Mouse (Mus musculus) forebrain, embryonic 10.5 days (tissue): ENCODE measurements around the gene Rab6b. TPM values are rescaled to one million over a fixed set of nuclear protein-coding genes. Genes with fewer than 3 reads are reported as not detected.

ENCODE experiments used
- DNase-seq: peaks from one replicate; pipeline ENCODE4 v3.0.0-alpha.2; 2017; ENCODE audit warnings: low spot score; ENCODE audit errors: extremely low spot score
- H3K27ac ChIP-seq: fragments of 300-500 bp; sonication (generic); 2 replicates; pipeline ENCODE4 v1.5.1; 2016; ENCODE audit warnings: mild to moderate bottlenecking
- H3K27me3 ChIP-seq: fragments of 300-500 bp; sonication (generic); 2 replicates; pipeline ENCODE4 v1.6.1; 2016; ENCODE audit warnings: mild to moderate bottlenecking; ENCODE audit not compliant: poor library complexity, severe bottlenecking
- H3K36me3 ChIP-seq: fragments of 300-500 bp; sonication (generic); replicated peaks from 2 replicates; pipeline ENCODE4 v1.6.1; 2016; ENCODE audit warnings: mild to moderate bottlenecking, moderate library complexity
- H3K4me1 ChIP-seq: fragments of 300-500 bp; sonication (generic); 2 replicates; pipeline ENCODE4 v1.6.1; 2016
- H3K4me3 ChIP-seq: fragments of 300-500 bp; sonication (generic); 2 replicates; pipeline ENCODE4 v1.5.1; 2016; ENCODE audit warnings: mild to moderate bottlenecking, moderate library complexity
- H3K9me3 ChIP-seq: fragments of 300-500 bp; sonication (generic); 2 replicates; pipeline ENCODE4 v1.6.1; 2016; ENCODE audit warnings: mild to moderate bottlenecking, moderate library complexity
- WGBS: fragments of 180-500 bp; shearing (Covaris S2); methylation state at CpG from one replicate; pipeline ENCODE4 v1.1.7; 2016; 5-methylcytosine and 5-hydroxymethylcytosine counted together
- polyA plus RNA-seq: library from polyadenylated mRNA; unstranded; fragments of >200 nt; fragmentation: Nextera tagmentation; extraction: Ambion mirVana; gene quantifications from 2 replicates; pipeline ENCODE4 v1.2.1, GENCODE M21; 2016

Gene Rab6b
- polyA plus RNA-seq, 1 experiment from 2014 or later: 9.1 TPM

GRCm38 (mm10) chr9:103133493-103134124, 22.0 kb downstream of the Rab6b start:
- Histone ChIP-seq H3K9me3 (no peaks in the 10 kb centered on the region), H3K4me1 (peaks cover 50% of the 10 kb centered on the region), H3K27ac (peak overlapping the region; percentile 71), H3K36me3 (peaks cover 14% of the 10 kb centered on the region), H3K4me3 (no peak overlapping the region), H3K27me3 (no peaks in the 10 kb centered on the region)
- DNase-seq: no peak
- 15% methylated on average over 6 of the region's 6 CpGs for WGBS

- Histone ChIP-seq H3K4me1 (peaks cover 58% of the 10 kb centered on the region), H3K36me3 (peaks cover 5% of the 10 kb centered on the region), H3K4me3 (no peak overlapping the region), H3K9me3 (no peaks in the 10 kb centered on the region), H3K27ac (peak overlapping the region; percentile 71), H3K27me3 (no peaks in the 10 kb centered on the region)
- DNase-seq: no peak
- 62% methylated on average over 9 of the region's 9 CpGs for WGBS
Measured at GRCm38 (mm10) chr9:103134450-103135030, 23.0 kb downstream of the Rab6b start.

- H3K36me3 ChIP-seq: peaks cover 14% of the 10 kb centered on the region; the same call in 1 of the 2 replicates
Measured at GRCm38 (mm10) chr9:103139481-103139880, 27.9 kb downstream of the Rab6b start.

GRCm38 (mm10) chr9:103140384-103140783, 28.8 kb downstream of the Rab6b start:
- Histone ChIP-seq H3K4me1 (peaks cover 55% of the 10 kb centered on the region), H3K4me3 (no peak overlapping the region), H3K36me3 (peaks cover 14% of the 10 kb centered on the region; the same call in 1 of the 2 replicates), H3K27ac (no peak overlapping the region), H3K9me3 (no peaks in the 10 kb centered on the region), H3K27me3 (no peaks in the 10 kb centered on the region)
- DNase-seq: no peak
- WGBS: 88% methylated on average over 6 of the region's 6 CpGs

More at GRCm38 (mm10) chr9:103139481-103139880, 27.9 kb downstream of the Rab6b start:
- Histone ChIP-seq H3K9me3 (no peaks in the 10 kb centered on the region), H3K4me1 (peaks cover 53% of the 10 kb centered on the region), H3K27me3 (no peaks in the 10 kb centered on the region), H3K4me3 (no peak overlapping the region), H3K27ac (0 out of 2 replicates have a peak overlapping the region, but pooled peaks have one; percentile 1)
- WGBS: 79% methylated on average over 6 of the region's 6 CpGs
- no peak for DNase-seq

GRCm38 (mm10) chr9:103141266-103141665, 29.7 kb downstream of the Rab6b start:
- no peaks in the 10 kb centered on the region for H3K9me3 ChIP-seq
- peaks cover 55% of the 10 kb centered on the region for H3K4me1 ChIP-seq
- no peaks in the 10 kb centered on the region for H3K27me3 ChIP-seq
- H3K36me3 ChIP-seq: peaks cover 14% of the 10 kb centered on the region; the same call in 1 of the 2 replicates
- 96% methylated on average over 7 of the region's 7 CpGs for WGBS
- no peak overlapping the region for H3K27ac ChIP-seq
- DNase-seq: no peak
- no peak overlapping the region for H3K4me3 ChIP-seq

GRCm38 (mm10) chr9:103143881-103144280, 32.3 kb downstream of the Rab6b start:
- H3K4me3 ChIP-seq: no peak overlapping the region
- no peaks in the 10 kb centered on the region for H3K9me3 ChIP-seq
- peak overlapping the region; percentile 44; the same call in 1 of the 2 replicates for H3K27ac ChIP-seq
- peaks cover 57% of the 10 kb centered on the region for H3K4me1 ChIP-seq
- no peak for DNase-seq
- H3K27me3 ChIP-seq: no peaks in the 10 kb centered on the region
- WGBS: 65% methylated on average over 4 of the region's 4 CpGs
- H3K36me3 ChIP-seq: peaks cover 14% of the 10 kb centered on the region; the same call in 1 of the 2 replicates

DNA sequence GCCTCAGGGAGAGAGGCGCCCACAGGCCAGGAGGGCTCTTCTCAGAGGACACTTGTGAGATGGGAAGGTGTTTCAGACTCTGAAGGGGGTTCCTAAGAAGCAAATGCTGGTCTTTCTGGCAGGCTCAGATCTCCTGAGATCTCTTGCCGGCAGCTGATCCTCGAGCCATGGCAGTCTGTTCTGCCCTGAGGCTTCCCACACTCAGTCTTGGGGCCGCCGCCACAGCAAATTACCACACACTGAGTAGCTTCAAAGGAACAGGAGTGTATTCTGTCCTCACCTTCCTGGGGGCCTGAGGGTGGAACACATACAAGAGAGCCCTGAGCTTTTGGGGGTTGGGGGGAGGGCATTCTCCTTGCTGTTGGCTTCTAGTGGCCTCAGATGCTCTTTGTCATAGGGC, 33.8 kb downstream of the Rab6b start:
- no peak overlapping the region for H3K4me3 ChIP-seq
- peaks cover 14% of the 10 kb centered on the region; the same call in 1 of the 2 replicates for H3K36me3 ChIP-seq
- H3K27ac ChIP-seq: peak overlapping the region; percentile 75
- no peaks in the 10 kb centered on the region for H3K9me3 ChIP-seq
- H3K4me1 ChIP-seq: peaks cover 45% of the 10 kb centered on the region
- H3K27me3 ChIP-seq: no peaks in the 10 kb centered on the region
- WGBS: 53% methylated on average over 5 of the region's 5 CpGs
- no peak for DNase-seq

GRCm38 (mm10) chr9:103146257-103146656, 34.7 kb downstream of the Rab6b start:
- no peak overlapping the region for H3K4me3 ChIP-seq
- H3K4me1 ChIP-seq: peaks cover 45% of the 10 kb centered on the region
- no peaks in the 10 kb centered on the region for H3K27me3 ChIP-seq
- H3K27ac ChIP-seq: peak overlapping the region; percentile 75
- no peak for DNase-seq
- 90% methylated on average over 10 of the region's 10 CpGs for WGBS
- H3K9me3 ChIP-seq: no peaks in the 10 kb centered on the region
- peaks cover 12% of the 10 kb centered on the region; the same call in 1 of the 2 replicates for H3K36me3 ChIP-seq

DNA sequence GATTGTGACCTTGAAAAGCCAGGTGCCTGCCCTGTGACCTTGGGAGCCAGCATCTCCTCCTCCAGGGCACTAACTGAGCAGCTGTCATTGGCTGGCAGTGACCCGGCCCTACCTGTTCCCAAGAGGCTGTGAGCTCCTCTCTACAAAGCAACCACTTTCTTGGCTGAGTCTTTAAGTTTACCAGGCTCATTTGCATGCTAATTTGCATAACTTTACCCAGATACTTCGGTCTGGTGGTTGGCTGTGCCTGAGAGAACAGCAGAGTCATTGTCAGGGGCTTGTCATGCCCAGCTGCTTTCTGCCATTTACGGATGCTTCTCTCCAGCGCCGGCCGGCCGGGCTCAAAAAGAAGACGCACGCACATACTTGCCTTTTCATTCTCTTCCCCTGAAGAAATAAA, 35.1 kb downstream of the Rab6b start:
- H3K27ac ChIP-seq: peak overlapping the region; percentile 75
- whole genome bisulfite sequencing: 41% methylated on average over 9 of the region's 9 CpGs

GRCm38 (mm10) chr9:103147103-103147502, 35.5 kb downstream of the Rab6b start:
- Histone ChIP-seq H3K27me3 (no peaks in the 10 kb centered on the region), H3K9me3 (no peaks in the 10 kb centered on the region), H3K4me1 (peaks cover 45% of the 10 kb centered on the region), H3K27ac (peak overlapping the region; percentile 75), H3K36me3 (peaks cover 8% of the 10 kb centered on the region; the same call in 1 of the 2 replicates), H3K4me3 (no peak overlapping the region)
- WGBS: 80% methylated on average over 13 of the region's 13 CpGs
- no peak for DNase-seq

More for the DNA sequence above, 35.1 kb downstream of the Rab6b start:
- Histone ChIP-seq H3K9me3 (no peaks in the 10 kb centered on the region), H3K27me3 (no peaks in the 10 kb centered on the region), H3K4me3 (no peak overlapping the region), H3K36me3 (peaks cover 8% of the 10 kb centered on the region; the same call in 1 of the 2 replicates), H3K4me1 (peaks cover 45% of the 10 kb centered on the region)
- no peak for DNase-seq

DNA sequence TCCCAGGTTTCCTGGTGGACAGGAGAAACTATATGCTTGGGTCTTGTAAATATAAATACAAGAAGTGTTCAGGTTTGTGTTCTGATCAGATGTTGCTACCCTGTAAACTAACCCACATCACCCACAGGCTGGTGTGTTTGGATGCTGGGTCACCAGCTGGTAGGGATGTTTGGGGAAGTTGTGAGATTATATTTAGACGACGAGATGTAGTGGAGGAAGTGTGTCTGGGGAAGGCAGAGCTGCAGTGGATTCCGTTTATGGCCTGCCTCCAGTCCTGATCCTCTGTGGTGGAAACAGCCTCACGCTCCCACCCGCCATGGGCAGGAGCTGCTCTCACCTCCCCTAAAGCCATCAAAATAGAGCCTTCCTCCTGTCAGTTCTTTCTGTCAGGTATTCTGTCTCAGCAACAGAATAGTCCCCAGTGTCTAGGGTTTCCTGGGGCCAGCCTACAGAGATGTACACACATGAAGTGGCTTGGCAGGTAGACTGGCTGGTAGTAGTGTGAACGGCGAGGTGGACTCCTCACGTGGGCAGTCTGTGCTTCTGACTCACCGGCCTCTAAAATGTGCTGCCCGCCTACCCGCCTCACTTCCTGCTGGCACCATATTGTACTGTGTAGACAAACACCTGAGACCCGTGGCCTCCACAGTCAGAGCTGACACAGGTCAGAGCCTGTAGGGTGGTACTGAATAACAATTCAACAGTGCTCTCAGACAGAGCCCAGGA, 37.6 kb downstream of the Rab6b start:
- Histone ChIP-seq H3K4me3 (no peak overlapping the region), H3K4me1 (peaks cover 44% of the 10 kb centered on the region), H3K9me3 (no peaks in the 10 kb centered on the region), H3K27me3 (no peaks in the 10 kb centered on the region), H3K36me3 (no peaks in the 10 kb centered on the region; the same call in 1 of the 2 replicates), H3K27ac (no peak overlapping the region)
- 86% methylated on average over 12 of the region's 12 CpGs for WGBS
- no peak for DNase-seq

GRCm38 (mm10) chr9:103153286-103153685, 41.7 kb downstream of the Rab6b start:
- Histone ChIP-seq H3K4me1 (peaks cover 7% of the 10 kb centered on the region; the same call in 1 of the 2 replicates), H3K9me3 (no peaks in the 10 kb centered on the region)
- 85% methylated on average over 5 of the region's 5 CpGs for WGBS

More at GRCm38 (mm10) chr9:103153286-103153685, 41.7 kb downstream of the Rab6b start:
- Histone ChIP-seq H3K27ac (no peak overlapping the region), H3K27me3 (no peaks in the 10 kb centered on the region), H3K36me3 (no peaks in the 10 kb centered on the region; the same call in 1 of the 2 replicates), H3K4me3 (no peak overlapping the region)
- DNase-seq: no peak
